Mouse (Mus musculus) cerebellum, postnatal 36 days (tissue): ENCODE measurements around the gene Tmem184b.

Experiments
- DNase-seq, 2 experiments: peaks; one replicate each; pipeline ENCODE4 v3.0.0; 2021 to 2022; ENCODE audit warnings: mixed read lengths in 2 of 2

Tmem184b gene

DNA sequence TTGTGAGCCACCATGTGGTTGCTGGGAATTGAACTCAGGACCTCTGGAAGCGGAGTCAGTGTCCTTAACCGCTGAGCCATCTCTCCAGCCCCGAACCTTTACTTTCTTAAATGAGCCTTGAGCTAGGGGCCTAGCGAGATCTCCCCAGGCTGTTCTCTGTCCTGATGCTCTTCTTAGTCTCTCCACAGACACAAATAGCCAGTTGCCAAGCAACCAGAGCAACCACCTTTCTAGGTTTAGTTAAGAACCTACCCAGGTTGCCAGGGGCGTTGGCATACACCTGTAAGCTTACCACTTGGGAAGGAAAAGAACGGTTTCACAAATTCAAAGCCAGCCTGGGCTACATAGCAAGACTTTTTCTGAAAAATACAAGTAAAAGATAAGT is 73.4 kb downstream of the Tmem184b start:
- DNase-seq, result no peak

DNA sequence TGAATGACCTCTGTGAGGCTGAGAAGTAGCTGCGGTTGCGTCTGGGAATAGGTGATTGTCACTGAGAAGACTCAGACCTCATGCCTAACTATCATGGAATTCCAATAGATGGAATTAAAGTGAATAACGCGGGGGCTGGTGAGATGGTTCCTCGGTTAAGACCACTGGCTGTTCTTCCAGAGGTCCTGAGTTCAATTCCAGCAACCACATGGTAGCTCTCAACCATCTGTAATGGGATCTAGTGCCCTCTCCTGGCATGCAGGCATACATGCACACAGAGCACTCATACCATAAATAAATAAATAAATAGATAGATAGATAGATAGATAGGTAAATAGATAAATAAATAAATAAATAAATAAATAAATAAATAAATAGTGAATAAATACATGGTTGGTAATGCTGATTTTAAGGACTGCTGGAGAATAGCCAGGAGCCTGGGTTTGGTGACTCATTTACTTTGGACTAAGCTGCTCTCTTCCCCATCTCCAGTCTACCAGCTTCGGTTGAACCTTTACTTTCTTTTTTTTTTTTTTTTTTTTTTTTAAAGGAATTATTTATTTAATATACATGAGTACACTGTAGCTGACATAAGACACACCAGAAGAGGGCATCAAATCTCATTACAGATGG is 73.9 kb downstream of the Tmem184b start:
- no peak for DNase-seq

- no peak for DNase-seq
Observed at GRCm38 (mm10) chr15:79328939-79329275, 74.5 kb downstream of the Tmem184b start.

DNA sequence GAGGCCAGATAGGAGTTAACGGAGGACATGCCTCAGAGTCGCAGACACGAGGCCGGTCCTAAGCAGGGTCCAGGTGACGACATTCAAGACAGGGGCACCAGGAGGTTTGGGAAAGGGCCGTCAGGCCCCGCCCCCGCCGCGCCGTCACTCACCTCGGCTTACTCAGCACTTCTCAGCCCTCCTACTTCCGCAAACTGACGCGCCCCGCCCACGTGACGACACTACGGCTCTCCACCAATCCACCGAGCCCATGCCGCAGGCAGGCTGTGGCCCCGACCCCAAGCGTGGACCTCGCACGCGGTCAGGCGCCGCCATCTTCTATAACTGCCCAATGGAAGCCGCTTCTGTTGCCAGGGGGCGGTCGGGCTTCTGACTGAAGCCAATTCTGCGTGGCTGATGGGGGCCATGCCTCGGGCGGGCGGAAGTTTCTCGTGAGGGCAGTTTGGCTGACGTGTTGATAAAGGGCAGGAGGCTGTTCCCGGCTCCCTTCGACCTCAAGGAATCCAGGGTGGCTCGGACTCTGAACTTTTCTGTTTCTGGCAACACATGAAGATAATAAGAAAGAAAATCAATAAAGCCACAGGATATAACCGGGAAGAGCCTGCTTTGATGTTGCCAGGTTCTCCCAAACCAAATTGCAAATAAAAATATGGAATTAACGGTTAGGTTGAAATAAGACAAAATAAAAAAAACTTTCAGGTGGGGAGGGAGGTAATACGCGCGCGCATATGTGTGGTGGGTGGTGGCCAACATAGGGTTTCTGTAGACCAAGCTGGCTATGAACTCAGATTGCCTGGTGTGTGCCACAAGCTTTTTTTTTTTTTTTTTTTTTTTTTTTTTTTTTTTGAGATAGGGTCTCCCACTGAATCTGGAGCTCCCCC is 75.1 kb downstream of the Tmem184b start, which contains the start of gene Pla2g6:
Pla2g6 (minus strand) TSS at position 333 of the 881 bp plus-strand sequence.
- DNase-seq, result peak; percentile 95 to 98

DNA sequence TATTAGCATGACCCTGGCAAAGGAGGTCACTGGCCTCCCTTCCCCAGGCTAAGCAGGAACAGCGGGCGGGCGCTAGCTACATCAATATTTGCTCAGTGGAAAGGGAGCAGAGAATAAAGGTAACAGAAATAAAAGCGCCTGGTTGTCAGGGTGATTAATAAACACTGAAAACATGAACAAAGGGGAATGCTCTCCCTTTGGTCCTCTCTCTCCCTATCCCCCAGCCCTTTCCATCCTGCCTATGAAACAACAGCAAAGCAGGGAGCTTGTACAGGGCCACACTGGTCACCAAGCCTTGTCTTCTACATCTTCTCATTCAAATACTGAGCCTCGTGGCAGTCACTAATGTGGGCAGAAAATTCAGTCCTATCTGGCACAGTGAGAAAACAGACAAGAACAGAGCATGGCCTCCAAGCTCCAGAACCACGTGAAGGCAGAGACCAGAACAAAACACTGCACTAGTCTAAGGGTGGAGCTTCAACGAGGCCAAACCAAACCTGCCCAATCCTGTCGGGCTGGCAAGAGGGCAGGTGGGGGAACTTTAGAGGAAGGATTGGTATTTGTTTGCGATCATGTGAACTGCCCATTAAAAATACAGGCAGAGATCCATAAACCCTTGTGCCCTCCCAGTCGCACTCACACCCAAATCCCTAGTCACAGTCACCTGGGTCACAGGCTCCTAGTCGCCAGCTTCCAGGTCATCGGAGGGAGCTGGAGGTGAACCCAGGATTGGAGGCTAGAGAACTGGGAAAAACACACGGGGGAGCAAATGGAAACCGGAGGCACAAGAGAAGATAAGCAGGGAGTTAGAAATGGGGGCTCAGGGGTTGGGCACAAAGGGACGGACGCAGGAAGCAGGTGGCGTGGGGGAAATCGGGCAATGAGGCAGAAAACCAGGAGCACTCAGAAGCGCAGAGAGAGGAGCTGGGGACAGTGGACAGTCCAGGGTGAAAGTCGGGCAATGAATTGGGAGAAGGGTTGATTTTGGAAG is 76.1 kb downstream of the Tmem184b start:
- peak; percentile 28 to 44 for DNase-seq

- no peak for DNase-seq
Observed at GRCm38 (mm10) chr15:79326264-79326663, 77.1 kb downstream of the Tmem184b start.

DNA sequence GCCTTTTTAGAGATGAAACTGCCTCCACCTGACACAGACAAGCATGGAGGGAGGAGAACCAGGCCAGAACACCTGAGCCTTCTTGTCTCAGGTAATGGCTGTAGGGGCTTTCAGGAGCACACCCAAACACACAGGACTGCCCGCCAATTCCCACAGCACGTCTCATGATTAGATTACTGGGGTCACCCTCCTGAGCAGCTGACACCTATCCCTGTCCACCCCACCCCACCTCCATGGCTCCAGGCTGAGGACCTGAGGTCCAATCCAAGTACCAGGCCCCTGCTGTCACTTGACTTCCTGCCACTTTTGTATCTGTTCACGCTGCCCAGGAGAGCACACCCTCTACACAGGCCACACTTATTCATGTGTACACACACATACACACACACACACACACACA is 77.6 kb downstream of the Tmem184b start:
- DNase-seq, result no peak

DNA sequence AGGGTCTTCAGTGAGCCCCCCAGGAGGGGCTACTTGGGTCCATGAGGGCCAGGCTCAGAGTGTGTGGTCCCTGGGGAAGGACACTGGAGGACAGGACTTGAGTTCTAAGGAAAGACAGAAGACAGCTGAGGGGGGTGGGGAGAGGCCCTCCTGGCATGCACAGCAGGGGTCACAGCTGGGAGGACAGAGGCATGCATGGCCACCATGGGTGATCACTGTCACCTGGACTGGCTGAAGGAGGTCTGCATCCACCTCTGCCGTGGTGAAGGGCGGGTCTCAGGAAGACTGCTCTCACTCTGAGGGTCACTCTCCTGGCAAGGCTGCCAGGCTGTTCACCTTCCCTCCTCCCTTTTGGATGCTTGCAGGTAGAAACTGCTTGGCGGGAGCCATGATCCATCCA is 79.0 kb downstream of the Tmem184b start:
- DNase-seq, result no peak

GRCm38 (mm10) chr15:79323791-79324155 is 79.6 kb downstream of the Tmem184b start:
- DNase-seq, result no peak

DNA sequence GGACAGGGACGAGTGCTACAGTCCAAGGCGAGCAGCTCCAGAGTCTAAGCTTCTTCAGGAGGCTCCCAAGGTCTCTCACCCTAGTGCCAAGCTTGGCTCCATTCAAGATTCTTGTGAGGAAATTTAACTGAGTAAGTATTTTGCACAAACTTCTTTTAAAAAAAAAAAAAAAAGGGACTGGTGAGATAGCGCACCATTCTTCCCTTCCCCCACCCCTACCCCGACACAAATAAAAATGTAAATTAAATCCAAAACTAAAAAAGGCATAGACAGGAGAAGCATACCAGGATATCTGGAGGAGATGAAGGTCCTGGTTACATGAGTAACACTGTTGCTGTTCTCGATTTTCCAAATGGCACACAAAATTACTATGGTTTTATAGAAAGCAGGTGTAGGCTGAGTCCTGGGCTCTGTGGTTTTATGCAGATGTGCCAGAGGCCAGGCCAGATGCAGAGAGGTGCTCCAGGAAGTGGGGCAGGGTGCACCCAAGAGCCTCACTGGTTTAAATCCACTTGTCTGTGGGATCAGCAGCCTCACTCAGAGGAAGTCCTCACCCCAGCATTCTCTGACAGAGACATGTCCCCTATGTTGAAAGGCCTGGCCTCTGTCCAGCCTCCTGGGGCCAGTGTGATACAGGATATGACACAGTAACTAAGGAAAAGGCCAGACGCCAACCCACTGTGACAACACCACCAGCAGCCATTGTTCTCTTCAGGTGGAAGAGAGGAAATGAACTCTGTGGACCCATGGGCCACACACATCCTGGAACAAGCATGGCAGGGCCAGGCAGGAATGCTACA is 80.2 kb downstream of the Tmem184b start:
- peak in 1 of 2 experiments; percentile 22 for DNase-seq

DNA sequence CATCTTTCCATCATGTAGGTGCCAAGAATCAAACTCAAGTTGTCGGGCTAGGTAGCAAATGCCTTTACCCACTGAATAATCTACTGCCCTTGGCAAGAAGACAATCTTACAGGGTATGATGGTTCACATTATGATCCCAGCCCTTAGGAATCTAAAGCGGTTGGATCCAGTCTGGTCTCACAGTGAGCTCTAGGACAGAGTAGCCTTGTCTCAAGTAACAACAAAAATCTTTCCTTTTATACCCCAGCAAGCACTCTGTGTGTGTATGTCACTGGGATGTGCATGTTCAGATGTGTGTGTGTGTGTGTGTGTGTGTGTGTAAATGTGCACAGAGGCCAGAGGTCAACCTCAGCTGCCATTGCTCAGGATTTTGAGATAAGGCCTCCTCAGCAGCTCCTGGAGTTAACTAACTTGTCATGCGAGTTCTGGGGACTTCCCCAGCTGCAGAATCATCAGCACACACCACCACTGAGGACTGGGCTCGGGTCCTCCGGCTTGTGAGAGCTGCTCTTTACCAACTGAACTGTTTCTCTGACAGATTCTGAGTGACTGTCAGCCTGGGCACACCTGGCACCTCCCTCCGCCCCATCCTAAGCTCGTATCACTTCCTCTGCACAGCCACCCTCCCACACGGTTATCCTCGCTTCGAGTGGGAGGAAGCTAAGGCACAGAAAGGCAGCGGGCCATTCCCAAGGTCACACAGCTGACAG is 80.9 kb downstream of the Tmem184b start:
- no peak for DNase-seq

GRCm38 (mm10) chr15:79321733-79322190 is 81.6 kb downstream of the Tmem184b start:
- no peak for DNase-seq

DNA sequence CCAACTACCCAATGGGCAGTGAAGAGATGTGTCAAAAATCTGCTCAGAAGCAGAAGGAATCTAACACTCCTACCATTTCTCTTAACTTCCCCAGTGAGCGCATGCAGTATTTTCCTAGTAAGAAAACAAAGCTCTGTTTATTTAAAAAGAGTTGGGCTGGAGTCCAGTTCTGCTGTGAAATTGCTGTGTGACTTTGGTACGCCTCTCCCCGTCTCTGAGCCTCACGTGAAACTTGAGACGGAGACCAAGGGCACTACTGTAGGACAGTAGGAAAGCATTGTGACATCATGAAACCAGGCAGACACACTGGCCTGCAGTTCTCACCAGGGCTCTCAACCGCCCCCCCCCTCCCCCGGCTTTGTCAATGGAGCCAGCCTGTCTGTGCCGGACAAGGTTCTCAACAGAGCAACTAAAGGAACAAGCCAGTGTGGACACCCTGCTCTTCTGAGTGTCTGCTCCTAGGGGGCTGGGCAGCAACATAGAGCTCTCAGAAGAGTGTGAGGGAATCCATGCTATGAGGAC is 89.5 kb downstream of the Tmem184b start:
- no peak for DNase-seq
